Mouse (Mus musculus) CD8-positive naive resting alpha-beta T cell, adult 2 months (primary cell): Measurements from ENCODE around the gene Oasl2.

ENCODE experiments used
- DNase-seq, 2 experiments: peaks; one replicate each; pipeline ENCODE4 v3.0.0; 2022; ENCODE audit warnings: low read depth in 2 of 2, low spot score in 2 of 2

Gene Oasl2

DNA sequence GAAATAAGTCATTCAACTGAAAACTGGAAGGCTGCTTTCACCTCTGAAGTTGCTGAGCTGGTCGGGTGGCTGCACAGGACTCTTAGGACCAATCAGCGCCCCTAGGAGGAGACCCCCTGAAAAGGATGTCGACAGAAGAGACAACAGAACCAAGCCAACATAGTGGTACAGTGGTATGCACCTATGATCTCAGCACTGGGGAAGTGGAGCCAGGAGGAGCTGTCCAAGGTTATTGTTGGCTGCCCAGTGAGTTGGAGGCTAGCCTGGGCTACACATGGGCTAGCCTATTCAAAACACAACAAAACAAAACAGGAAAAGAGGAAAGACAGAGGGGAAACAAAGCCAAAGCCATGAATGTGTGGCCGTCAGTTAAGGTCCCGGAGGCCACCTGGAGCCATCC is 61.3 kb downstream of the Oasl2 start:
- no peak for DNase-seq
